Mouse (Mus musculus) thymus, adult 2 months (tissue): Measurements from ENCODE around the gene E330034G19Rik.

Experiments used
- CTCF ChIP-seq: fragments of 200-500 bp; IDR thresholded peaks from 2 replicates; pipeline ENCODE4 v1.5.1; 2012; ENCODE audit warnings: mild to moderate bottlenecking, control low read depth, low read length, moderate library complexity, borderline replicate concordance; ENCODE audit not compliant: control insufficient read depth, poor library complexity, insufficient read depth; ENCODE audit errors: extremely low read depth
- POLR2A ChIP-seq: fragments of 200-500 bp; IDR thresholded peaks from 2 replicates; pipeline ENCODE4 v1.6.1; 2012; ENCODE audit warnings: mild to moderate bottlenecking, low read length, control low read depth, moderate library complexity; ENCODE audit not compliant: control insufficient read depth, poor library complexity, insufficient read depth; ENCODE audit errors: extremely low read depth

DNA sequence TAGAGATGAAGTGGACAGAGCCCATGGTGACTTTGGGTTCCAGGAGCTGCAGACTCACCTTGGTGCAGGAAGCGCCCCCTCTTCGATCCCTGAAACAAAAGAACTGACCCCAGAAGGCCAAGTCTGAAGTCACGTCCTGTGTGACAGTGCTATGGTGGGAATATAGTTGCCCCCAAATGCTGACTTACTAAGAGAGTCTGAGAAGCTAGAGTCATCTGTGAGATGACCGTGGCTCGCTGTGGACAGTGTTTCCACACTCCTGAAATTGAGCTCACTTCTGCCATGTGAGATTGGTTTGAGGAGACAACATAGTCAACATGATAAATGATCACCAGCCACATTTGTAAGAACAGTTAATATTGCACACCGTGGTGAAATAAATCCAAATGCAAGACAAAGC, 30.6 kb upstream of the E330034G19Rik start:
- TF ChIP-seq POLR2A (no peak), CTCF (no peak)
